Mouse (Mus musculus) layer of hippocampus, postnatal 14 days (tissue): Measurements from ENCODE around the gene Eml1. TPM values are rescaled to one million over a fixed set of nuclear protein-coding genes. Genes with fewer than 3 reads are reported as not detected.

Experiments used
- DNase-seq, 2 experiments: peaks; one replicate each; pipeline ENCODE4 v3.0.0; 2021 to 2022; ENCODE audit warnings: low spot score in 2 of 2, mixed read lengths in 1 of 2
- total RNA-seq, 2 experiments: library from RNA; stranded (reverse); gene quantifications; 2 replicates each; pipeline ENCODE4 v1.2.3; 2021

The Eml1 gene
- total RNA-seq, 2 experiments from 2014 or later = 55.0 to 55.4 TPM

GRCm38 (mm10) chr12:108536461-108536860 lies 165.7 kb downstream of the Eml1 start:
- DNase-seq = no peak

GRCm38 (mm10) chr12:108541088-108541487 lies 170.3 kb downstream of the Eml1 start:
- DNase-seq = peak in 1 of 2 experiments; percentile 58

GRCm38 (mm10) chr12:108546508-108547153 lies 175.9 kb downstream of the Eml1 start:
- no peak for DNase-seq

GRCm38 (mm10) chr12:108547251-108547875 lies 176.6 kb downstream of the Eml1 start:
- DNase-seq = no peak

DNA sequence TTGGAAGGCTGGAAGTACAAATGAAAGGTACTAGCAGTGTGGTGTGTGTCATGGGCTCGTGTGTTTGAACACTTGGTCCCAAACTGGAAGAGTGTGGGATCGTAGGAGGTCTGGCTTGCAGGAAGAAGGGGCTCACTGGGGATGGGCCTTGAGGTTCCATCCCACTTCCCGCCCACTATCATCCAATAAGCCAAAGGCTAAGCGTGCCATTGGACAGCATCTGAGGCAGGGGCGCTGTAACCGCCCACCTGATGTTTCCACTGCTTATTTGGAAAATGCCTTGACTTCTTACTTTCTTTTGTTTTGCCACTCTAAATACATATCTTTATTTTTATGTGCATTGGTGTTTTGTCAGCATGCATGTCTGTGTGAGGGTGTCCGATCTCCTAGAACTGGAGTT lies 181.0 kb downstream of the Eml1 start:
- no peak for DNase-seq

GRCm38 (mm10) chr12:108553079-108553478 lies 182.3 kb downstream of the Eml1 start:
- no peak for DNase-seq

- DNase-seq = peak; percentile 75 to 87
Observed at GRCm38 (mm10) chr12:108554120-108554841, 183.5 kb downstream of the Eml1 start, which contains the start of gene Evl. Gene Evl, plus strand, starts transcription at chr12:108554720.

- peak in 1 of 2 experiments; percentile 65 for DNase-seq
Observed at GRCm38 (mm10) chr12:108554861-108555556, 184.3 kb downstream of the Eml1 start.

DNA sequence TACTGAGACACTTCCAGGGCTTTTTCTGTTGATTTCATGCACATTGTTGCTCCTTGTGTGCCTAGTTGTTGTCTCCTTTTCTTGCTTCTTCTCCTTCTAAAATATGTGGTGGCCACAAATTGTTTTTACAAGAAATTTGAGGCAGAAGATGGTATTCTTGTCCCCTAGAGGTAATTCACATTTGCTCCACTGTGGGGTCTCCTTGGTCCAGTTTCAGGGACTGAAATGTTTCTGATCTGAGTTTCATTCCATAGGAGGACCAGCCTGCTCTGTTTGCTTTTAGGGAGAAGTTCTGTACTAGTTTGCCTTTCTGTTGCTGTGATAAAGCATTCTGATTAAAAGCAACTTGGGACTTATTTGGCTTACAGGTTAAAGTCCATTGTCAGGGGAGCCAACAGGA lies 187.4 kb downstream of the Eml1 start:
- DNase-seq = no peak

DNA sequence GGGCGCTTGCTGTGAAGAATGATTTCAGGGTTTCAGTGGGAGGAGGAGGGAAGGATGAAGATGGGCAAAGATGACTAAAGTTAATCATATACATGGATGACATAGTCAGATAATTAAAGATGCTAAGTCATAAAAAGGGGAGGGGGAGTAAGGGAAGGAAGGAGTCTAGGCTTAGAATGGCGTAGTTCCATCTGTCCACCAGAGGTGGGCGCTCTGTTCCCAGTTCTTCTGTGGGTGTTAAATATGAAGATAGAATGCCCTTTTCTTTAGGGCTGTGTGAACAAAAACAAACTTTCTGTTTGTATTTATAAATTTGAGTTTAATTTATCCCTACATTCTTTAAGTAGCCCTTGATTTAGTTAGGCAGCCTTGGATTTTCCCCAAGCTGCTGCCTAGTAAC lies 192.5 kb downstream of the Eml1 start:
- DNase-seq = no peak

DNA sequence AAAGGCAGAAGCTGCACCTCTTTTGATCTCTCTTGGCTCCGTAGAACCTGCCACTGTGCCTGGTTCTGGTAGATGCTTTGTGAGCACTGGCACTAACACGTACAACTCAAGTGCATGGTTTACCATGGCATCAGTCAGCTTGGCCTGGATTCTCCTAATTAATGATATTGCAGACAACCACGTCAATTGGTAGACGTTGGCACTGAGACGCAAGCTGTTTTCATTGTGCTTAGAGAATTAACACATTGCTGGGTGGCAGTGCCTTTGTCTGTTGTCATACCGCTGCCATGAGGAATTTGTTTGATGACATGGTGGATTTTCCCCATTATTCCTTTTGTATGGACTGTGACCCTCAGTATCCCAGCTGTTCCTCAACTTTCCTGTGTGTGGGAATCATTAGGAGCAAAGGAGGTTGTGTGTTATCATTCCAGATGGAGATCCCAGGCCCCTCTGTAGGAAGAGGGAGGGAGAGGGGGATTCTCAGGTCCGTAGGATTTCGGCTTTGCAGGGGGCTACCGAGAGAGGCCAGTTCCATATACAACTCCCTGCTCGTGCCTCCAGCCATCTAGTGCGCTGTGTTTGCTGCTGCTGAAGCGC lies 194.3 kb downstream of the Eml1 start:
- DNase-seq = no peak

DNA sequence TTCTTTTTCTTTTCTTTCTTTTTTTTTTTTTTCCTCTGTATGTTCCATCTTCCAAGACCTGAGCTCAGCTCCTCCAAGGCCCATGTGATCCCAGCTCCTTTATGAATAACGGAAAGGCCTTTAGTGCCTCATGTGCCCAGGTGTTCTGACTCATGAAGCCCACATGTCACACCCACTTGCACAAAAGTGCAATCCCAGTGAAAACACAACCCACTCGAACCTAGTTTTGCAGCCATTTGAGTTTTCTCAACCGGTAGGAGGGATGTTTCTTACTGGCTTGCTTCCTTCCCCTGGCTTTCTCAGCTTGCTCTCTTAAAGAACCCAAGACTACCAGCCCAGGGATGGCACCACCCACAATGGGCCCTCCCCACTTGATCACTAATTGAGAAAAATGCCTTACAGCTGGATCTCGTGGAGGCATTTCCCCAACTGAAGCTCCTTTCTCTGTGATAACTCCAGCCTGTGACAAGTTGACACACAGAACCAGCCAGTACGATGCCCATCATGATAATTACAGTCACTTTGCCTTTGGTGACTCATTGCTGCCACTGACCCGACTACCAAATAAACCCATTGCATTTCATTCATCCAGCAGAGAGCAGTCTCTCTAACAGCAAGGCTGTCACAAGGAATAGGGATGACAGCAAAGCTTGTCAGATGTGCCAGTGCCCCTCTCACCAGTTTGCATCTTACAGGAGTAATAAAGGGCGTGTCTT lies 208.6 kb downstream of the Eml1 start:
- DNase-seq = no peak

DNA sequence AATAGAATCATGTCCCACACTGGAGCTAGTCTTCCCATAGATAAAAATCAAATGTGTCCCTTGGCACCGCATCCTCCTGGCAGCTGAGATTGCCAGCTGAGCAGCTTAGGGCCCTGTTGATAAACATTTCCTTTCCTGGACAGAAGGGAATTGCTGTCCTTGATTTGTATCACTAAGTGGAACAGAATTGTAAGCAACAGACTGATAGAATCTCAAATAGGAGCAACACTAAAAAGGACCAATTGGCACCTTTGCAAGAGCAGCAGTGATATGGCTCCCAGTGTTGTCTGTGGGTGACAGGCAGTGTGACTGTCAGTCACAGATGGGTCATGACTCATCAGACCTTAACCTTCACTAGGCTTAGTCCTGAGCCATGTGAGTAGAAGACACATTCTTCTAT lies 213.0 kb downstream of the Eml1 start:
- DNase-seq = no peak

Other genes starting within 250 kb of the Eml1 start
- gene Setd3, start 191.6 kb upstream of the Eml1 start, total RNA-seq = 100 to 1,000 TPM; 113 to 116 TPM
- 10 to 100 TPM; 28.1 to 32.0 TPM for gene Ccnk, start 191.4 kb upstream of the Eml1 start, total RNA-seq
- 10 to 100 TPM; 55.9 to 57.4 TPM for gene Ccdc85c, start 95.5 kb upstream of the Eml1 start, total RNA-seq
- gene Hhipl1, start 64.7 kb upstream of the Eml1 start, total RNA-seq = 1 to 10 TPM; 4.1 to 5.2 TPM
- 100 to 1,000 TPM; 122 to 136 TPM for gene Cyp46a1, start 36.6 kb upstream of the Eml1 start, total RNA-seq
- 100 to 1,000 TPM; 224 to 240 TPM for gene Evl, start 183.8 kb downstream of the Eml1 start, total RNA-seq